Mouse (Mus musculus) erythroblast, embryonic 14.5 days (primary cell): Measurements from ENCODE around the gene Meis2. TPM values are rescaled to one million over a fixed set of nuclear protein-coding genes. Genes with fewer than 3 reads are reported as not detected.

ENCODE experiments used
- H3K27me3 ChIP-seq: 2 replicates; pipeline ENCODE4 v1.6.1; 2012; ENCODE audit warnings: inconsistent platforms; ENCODE audit not compliant: control insufficient read depth
- H3K36me3 ChIP-seq: 2 replicates; pipeline ENCODE4 v1.6.1; 2012; ENCODE audit warnings: mild to moderate bottlenecking, inconsistent platforms; ENCODE audit not compliant: control insufficient read depth
- H3K4me1 ChIP-seq: 2 replicates; pipeline ENCODE4 v1.6.1; 2012; ENCODE audit warnings: inconsistent platforms; ENCODE audit not compliant: control insufficient read depth
- H3K4me3 ChIP-seq: replicated peaks from 2 replicates; pipeline ENCODE3; 2012; ENCODE audit warnings: moderate library complexity, mild to moderate bottlenecking, inconsistent platforms
- H3K9me3 ChIP-seq: 2 replicates; pipeline ENCODE4 v1.6.1; 2012; ENCODE audit warnings: low read length, inconsistent platforms, mixed read lengths; ENCODE audit not compliant: control insufficient read depth
- GATA1 ChIP-seq: IDR thresholded peaks from 2 replicates; pipeline ENCODE4 v1.6.1; 2012; ENCODE audit warnings: low read length, inconsistent platforms, mixed read lengths
- TAL1 ChIP-seq: IDR thresholded peaks from 3 replicates; pipeline ENCODE4 v1.6.1; 2012; ENCODE audit warnings: low read length, inconsistent platforms, mixed read lengths
- polyA plus RNA-seq: library from polyadenylated mRNA; stranded (reverse); fragments of >175 nt; gene quantifications from 2 replicates; pipeline ENCODE4 v1.2.3, GENCODE M21; 2012

Meis2 gene
- polyA plus RNA-seq, 1 experiment = not detected

DNA sequence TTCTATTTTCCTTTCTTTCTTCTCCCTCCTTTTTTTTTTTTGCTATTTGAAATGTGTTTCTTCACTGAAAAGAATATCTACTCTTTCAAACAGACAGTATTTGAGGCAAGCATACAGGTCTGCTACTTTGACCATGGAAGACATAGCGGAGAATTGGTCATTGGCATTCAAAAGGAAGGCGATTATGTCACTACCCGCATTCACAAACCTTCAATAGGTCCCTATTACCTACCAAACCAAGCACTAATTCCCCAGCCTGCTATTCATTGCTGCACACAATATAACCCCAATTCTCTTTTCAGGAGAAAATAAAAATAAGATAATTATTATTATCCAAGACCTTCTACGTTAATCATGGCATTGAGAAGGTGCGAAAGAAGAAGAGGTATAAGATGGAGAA, 30.3 kb downstream of the Meis2 start:
- Histone ChIP-seq H3K27me3 (no peaks in the 10 kb centered on the region), H3K4me3 (no peak overlapping the region)
- no peak for TF ChIP-seq TAL1

DNA sequence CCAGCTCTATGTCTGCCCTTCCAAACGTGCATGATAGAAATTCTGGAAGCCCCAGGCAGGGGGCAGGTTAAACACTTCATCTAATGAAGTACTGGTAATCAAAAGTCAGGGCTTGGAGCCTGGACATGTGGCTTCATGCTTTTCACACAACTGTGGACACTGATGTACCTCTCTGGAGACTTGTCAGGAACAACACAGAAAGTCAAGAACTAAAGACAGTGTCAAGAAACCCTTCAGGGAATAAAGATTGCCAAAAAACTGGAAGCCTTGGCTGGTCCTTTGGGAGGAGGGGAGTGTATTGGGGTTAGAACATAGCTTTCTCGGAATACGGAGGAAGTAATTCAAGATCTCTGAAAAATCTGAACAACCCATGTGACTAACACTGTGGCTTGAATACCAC, 37.5 kb downstream of the Meis2 start:
- Histone ChIP-seq H3K36me3 (no peaks in the 10 kb centered on the region), H3K27me3 (no peaks in the 10 kb centered on the region), H3K4me1 (no peaks in the 10 kb centered on the region), H3K4me3 (no peak overlapping the region), H3K9me3 (no peaks in the 10 kb centered on the region)
- TF ChIP-seq GATA1 (no peak), TAL1 (no peak)

More for the DNA sequence above, 30.3 kb downstream of the Meis2 start:
- Histone ChIP-seq H3K4me1 (no peaks in the 10 kb centered on the region), H3K36me3 (no peaks in the 10 kb centered on the region), H3K9me3 (no peaks in the 10 kb centered on the region)

DNA sequence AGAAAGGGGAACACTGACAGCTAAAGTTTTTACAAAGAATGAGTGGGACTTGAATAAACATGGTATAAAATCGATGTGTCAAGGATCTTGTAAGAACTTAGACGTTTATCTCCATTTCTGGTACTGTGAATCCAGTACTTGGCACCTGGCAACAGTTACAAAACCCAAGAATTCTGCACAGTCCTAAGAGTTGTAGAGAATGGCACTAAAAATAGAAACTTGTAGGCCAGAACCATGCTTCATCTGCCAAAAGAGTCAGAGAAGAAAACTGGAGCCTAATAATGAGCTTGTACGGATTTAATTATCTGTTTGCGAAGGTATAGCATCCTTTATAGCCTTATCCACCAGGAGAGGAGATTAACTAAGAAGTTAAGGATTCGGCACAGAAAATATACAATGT, 42.8 kb downstream of the Meis2 start:
- H3K4me3 ChIP-seq = no peak overlapping the region
- no peaks in the 10 kb centered on the region for H3K9me3 ChIP-seq
- H3K36me3 ChIP-seq = no peaks in the 10 kb centered on the region
- TF ChIP-seq TAL1 = no peak
- TF ChIP-seq GATA1 = no peak
- no peaks in the 10 kb centered on the region for H3K4me1 ChIP-seq
- no peaks in the 10 kb centered on the region for H3K27me3 ChIP-seq

DNA sequence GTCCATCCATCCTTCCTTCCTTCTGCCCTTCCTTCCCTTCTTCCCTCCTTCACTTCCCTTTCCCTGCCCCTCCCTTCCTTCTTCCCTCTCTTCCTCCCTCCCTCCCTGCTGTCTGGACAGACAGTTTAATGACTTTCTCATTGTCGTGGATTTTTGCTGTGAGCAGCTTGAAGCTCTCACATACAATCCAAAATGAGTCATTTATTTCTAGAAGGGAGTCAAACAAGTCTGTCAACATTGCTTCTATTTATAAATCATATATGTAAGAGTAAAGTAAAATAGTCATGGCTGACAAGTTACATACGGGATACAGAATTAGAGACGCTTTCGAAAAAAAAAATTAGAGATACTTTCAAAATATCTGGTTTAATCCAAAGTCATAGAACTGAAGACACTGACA, 43.7 kb downstream of the Meis2 start:
- no peaks in the 10 kb centered on the region for H3K27me3 ChIP-seq
- no peaks in the 10 kb centered on the region for H3K9me3 ChIP-seq
- H3K4me3 ChIP-seq = no peak overlapping the region
- TF ChIP-seq GATA1 (no peak), TAL1 (no peak)
- H3K36me3 ChIP-seq = no peaks in the 10 kb centered on the region
- H3K4me1 ChIP-seq = no peaks in the 10 kb centered on the region

DNA sequence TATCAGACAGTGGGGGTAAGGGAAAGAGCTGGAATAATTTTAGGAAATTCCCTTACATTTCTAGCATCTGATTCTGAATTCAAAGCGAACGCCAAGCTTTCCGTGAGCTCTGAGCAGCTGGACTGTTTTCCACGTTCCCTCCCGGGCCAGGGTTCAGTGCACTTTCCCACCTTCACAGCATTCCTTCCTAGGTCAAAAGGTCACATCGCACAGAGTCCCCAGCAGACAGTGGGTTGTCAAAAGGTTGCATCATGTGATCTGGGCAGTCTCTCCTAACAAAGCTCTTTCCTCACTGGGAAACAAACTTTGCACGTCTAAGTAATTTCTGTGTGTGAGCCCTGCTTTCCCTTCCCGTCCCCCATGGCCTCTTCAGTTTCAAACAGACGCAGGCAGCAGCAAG, 44.6 kb downstream of the Meis2 start:
- Histone ChIP-seq H3K9me3 (no peaks in the 10 kb centered on the region), H3K4me1 (no peaks in the 10 kb centered on the region), H3K36me3 (no peaks in the 10 kb centered on the region), H3K4me3 (no peak overlapping the region), H3K27me3 (no peaks in the 10 kb centered on the region)
- TF ChIP-seq GATA1 (no peak), TAL1 (no peak)

DNA sequence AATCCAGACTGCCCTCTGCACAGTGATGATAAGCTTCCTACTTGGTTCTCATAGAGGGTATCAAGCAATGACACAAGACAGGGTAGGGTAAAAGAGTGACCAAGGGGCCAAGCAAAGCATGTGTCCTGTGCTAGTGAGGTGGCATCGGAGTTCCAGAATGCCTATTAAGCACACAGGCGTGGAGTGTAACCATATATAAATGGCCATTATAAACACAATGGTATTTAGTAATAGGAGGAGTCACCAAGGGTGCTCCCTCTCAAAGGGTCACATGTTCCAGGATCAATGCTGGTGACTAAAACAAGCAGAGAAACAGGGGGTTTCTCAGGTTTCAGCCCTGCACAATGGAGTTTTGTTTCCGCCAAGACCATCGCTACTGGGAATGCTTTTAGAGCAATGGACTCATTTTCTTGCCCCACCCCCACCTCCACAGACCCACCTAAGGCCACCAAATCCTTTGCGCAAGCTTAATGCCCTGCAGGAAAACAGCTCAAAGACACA, 45.1 kb downstream of the Meis2 start:
- no peaks in the 10 kb centered on the region for H3K9me3 ChIP-seq
- H3K27me3 ChIP-seq = no peaks in the 10 kb centered on the region
- no peak for TF ChIP-seq GATA1
- TF ChIP-seq TAL1 = no peak
- no peak overlapping the region for H3K4me3 ChIP-seq
- H3K4me1 ChIP-seq = no peaks in the 10 kb centered on the region
- no peaks in the 10 kb centered on the region for H3K36me3 ChIP-seq

DNA sequence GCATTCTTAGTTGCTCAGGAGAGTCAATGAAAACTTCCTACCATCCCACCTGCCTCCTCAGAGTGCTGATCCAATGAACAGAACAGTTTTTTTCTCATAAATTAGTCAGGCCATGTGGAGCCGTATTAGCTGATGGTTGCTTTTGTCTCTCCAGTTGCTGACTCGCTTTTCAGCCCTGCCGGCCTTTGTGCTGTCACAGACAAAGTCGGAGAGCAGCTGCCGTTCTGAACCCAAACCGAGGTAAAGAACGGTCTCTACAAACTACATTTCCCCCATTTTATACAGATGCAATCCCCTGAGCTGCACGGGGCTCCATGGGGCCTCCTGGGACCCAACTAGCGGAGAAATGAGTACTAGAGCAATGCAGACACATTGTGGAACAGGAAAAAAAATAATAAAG, 45.7 kb downstream of the Meis2 start:
- TF ChIP-seq TAL1 (no peak), GATA1 (no peak)
- Histone ChIP-seq H3K36me3 (no peaks in the 10 kb centered on the region), H3K4me1 (no peaks in the 10 kb centered on the region), H3K27me3 (no peaks in the 10 kb centered on the region), H3K4me3 (no peak overlapping the region), H3K9me3 (no peaks in the 10 kb centered on the region)

DNA sequence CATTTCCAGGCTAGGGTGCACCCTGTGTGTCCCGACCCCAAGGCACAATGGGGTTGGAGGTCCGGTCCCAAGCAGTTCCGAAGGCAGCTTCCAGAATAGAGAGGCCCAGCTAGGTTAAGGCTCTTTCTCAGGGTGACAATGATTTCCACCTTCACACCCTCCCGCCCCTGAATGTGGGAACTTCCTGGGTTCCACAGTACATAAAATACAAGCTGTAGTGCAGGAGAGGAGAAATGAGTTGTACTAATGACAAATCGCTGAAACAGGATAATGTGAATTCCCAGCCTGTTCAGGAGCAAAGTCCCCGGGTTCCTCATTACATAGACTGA, 46.2 kb downstream of the Meis2 start:
- no peaks in the 10 kb centered on the region for H3K36me3 ChIP-seq
- TF ChIP-seq GATA1 (no peak), TAL1 (no peak)
- H3K9me3 ChIP-seq = no peaks in the 10 kb centered on the region

DNA sequence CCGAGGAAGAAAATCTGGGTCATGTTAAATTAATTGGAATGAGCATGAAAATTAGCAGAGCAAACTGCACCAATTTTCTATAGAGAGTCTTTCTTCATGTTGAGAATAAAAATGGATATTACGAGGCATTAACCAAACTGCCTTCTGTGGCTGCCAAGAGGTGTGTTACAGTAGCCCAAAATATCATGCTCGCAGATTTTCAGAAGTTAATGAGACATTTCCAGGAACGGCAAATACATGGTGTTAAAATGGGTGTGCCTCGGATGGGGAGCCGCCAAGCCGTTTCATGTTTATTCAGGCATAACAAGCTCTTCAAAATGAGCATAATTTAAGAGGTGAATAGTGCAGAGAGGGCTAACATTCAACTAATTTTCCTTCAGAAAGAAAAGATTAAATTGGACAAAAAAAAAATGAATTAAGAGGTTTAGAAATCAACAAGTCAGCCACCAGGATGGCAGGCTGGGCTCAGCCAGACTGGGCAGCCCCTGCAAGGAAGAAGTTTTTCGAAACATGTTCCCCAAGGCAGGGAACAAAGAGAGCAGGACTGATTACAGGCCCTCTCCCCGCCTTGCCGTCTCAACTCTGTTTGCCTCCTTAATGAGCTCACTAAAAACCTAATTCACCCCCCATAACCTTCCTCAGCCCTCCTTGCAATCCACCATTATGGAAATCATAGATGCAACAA, 46.7 kb downstream of the Meis2 start:
- H3K4me3 ChIP-seq = no peak overlapping the region
- no peak for TF ChIP-seq GATA1
- TF ChIP-seq TAL1 = no peak
- no peaks in the 10 kb centered on the region for H3K4me1 ChIP-seq
- no peaks in the 10 kb centered on the region for H3K36me3 ChIP-seq
- H3K9me3 ChIP-seq = no peaks in the 10 kb centered on the region
- no peaks in the 10 kb centered on the region for H3K27me3 ChIP-seq

More for the DNA sequence above, 46.2 kb downstream of the Meis2 start:
- Histone ChIP-seq H3K4me3 (no peak overlapping the region), H3K4me1 (no peaks in the 10 kb centered on the region), H3K27me3 (no peaks in the 10 kb centered on the region)

DNA sequence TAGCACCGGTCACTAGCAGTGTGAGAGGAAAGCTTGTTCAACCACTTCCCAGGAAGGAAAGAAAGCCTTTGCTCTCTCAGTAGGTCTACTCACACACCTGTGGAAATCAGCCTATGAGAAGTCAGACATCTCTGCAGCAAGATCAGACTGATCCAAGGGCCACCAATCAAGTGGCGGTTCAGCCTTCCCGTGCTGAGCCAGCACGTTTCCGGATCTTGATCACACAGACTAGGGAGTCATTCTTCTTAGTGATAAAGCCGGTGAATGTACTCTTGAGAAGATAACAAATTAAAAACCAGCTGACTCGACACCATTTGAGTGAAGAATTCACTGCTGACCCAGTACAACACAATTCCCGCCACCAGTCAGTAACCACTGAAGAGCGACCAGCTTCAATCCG, 50.1 kb downstream of the Meis2 start:
- no peaks in the 10 kb centered on the region for H3K36me3 ChIP-seq
- no peaks in the 10 kb centered on the region for H3K4me1 ChIP-seq
- no peaks in the 10 kb centered on the region for H3K27me3 ChIP-seq
- no peak overlapping the region for H3K4me3 ChIP-seq
- no peaks in the 10 kb centered on the region for H3K9me3 ChIP-seq
- no peak for TF ChIP-seq TAL1
